Mouse (Mus musculus) T-helper 1 cell (primary cell): Measurements from ENCODE around the gene Fads2.

Experiments
- in situ Hi-C: fragments of 300-600 bp; cut with MboI, MseI; formaldehyde crosslinking; loops from one replicate; pipeline ENCODE4 v1.15.1; 2025; ENCODE audit warnings: high pct_unique_total_duplicates

The Fads2 gene

GRCm38 (mm10) chr19:10017637-10018526, 83.7 kb downstream of the Fads2 start:
- in situ Hi-C loops = no loop called here

GRCm38 (mm10) chr19:10016151-10016550, 85.4 kb downstream of the Fads2 start:
- in situ Hi-C loops = no loop called here

GRCm38 (mm10) chr19:10015442-10015841, 86.1 kb downstream of the Fads2 start:
- in situ Hi-C loops = no loop called here

- in situ Hi-C loops = no loop called here
Measured at GRCm38 (mm10) chr19:10014824-10015223, 86.7 kb downstream of the Fads2 start.

- in situ Hi-C loops = no loop called here
Measured at GRCm38 (mm10) chr19:10013913-10014312, 87.6 kb downstream of the Fads2 start.

GRCm38 (mm10) chr19:10013348-10013747, 88.2 kb downstream of the Fads2 start:
- in situ Hi-C loops = no loop called here

- in situ Hi-C loops = no loop called here
Measured at GRCm38 (mm10) chr19:10012827-10013278, 88.7 kb downstream of the Fads2 start.
